ENCODE assay signal across 29 mouse cellular contexts in the genomic region with DNA sequence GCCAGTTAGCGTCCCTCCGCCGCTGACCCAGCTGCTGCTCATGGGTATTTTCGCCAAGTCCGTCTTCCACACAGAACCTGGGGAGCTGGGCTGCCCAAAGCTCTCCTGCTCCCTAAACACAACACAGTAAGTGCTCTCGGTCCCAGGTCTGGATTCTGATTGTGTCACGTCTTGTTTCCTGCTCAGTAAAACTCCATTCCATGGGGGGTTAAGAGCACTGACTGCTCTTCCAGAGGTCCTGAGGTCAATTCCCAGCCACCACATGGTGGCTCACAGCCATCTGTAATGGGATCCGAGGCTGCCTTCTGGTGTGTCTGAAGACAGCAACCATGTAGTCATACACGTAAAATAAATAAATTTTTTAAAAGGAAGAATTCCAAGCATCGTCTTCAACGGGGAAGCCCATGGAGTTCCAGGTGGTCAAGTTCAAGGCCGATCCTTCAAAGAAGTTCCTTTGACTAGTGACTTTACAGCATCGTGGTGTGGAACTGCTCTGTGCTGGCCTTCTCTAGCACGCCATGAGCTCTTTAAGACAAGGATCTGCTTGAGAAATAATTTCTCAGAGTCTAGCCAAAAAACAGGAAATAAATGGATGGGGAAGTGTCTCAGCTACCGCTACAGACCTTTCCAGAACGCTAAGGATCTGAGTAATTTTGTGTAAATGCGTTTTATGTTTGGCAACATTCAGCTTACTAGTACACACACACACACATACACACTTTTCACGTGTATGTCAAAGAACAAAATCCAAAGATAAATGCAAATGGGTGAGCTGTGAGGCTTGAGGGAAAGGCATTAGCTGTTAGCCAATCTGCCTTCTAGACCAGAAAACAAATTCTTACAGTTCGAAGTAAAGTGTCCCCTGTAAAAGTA. TPM values are rescaled to one million over a fixed set of nuclear protein-coding genes. Genes with fewer than 3 reads are reported as not detected.
DNase-seq lines count a peak whose midpoint lies in the region; ATAC-seq and TF ChIP-seq lines count a peak whose summit lies in the region.
"Had no signal": no experiment of that assay in that cellular context is flagged by ENCODE, and none has a peak within 500 bp of the region (broad histone marks: within the 10 kb centered on the region; RNA-seq: fewer than 3 reads in every experiment).

No protein-coding gene starts in this region.

- H3K4me1 ChIP-seq in bone marrow macrophage, adult 2 months (ENCODE audit: control insufficient read depth, insufficient read depth, low read length), result peaks cover 14% of the 10 kb centered on the region
- H3K4me1 ChIP-seq: embryonic facial prominence, embryonic 12.5 days; heart, embryonic 10.5 days; heart, embryonic 13.5 days; hindbrain, embryonic 10.5 days had no signal

- H3K27ac ChIP-seq in bone marrow macrophage, adult 2 months (ENCODE audit: insufficient read depth, low read depth, low read length), result peak overlapping the region; percentile 62
- H3K27ac ChIP-seq: embryonic facial prominence, embryonic 12.5 days; embryonic facial prominence, embryonic 15.5 days; gastrocnemius, adult 2 months; heart, adult 2 months; heart, embryonic 10.5 days; heart, embryonic 13.5 days; hindbrain, embryonic 10.5 days; hindbrain, embryonic 14.5 days; hindbrain, postnatal 0 days had no signal

- TF ChIP-seq CTCF in bone marrow macrophage, adult 2 months (IDR thresholded peaks at IDR 0.05; ENCODE audit: low read depth, low read length), result no peak

- TF ChIP-seq POLR2A in bone marrow macrophage, adult 2 months (IDR thresholded peaks at IDR 0.05; ENCODE audit: borderline replicate concordance, low read depth, low read length), result no peak

- ATAC-seq in hematopoietic stem cell, adult 5-6 weeks (replicated peaks in 1 of 2; ENCODE audit: insufficient read depth in 1 of 2, low FRiP score in 2 of 2, low TSS enrichment in 1 of 2, low read depth in 1 of 2, poor library complexity in 2 of 2, severe bottlenecking in 2 of 2), result peak; percentile 40 to 43; a peak in 1 of 4 replicates
- no peak for ATAC-seq in activated CD4-positive, CD25-positive, alpha-beta regulatory T cell, adult 4 months
- ATAC-seq: forebrain, embryonic 14.5 days; forebrain, postnatal 0 days; hindbrain, postnatal 0 days; inflammation-experienced regulatory T-cells, adult 6 months; intestine, embryonic 16.5 days; Patski had no signal

- intact Hi-C loops in gastrocnemius, postnatal 36 days (cut with DNase I), result no loop called here

- H3K4me3 ChIP-seq in bone marrow macrophage, adult 2 months (ENCODE audit: insufficient read depth, low read length), result no peak overlapping the region
- H3K4me3 ChIP-seq: embryonic facial prominence, embryonic 12.5 days; embryonic facial prominence, embryonic 15.5 days; gastrocnemius, adult 2 months; heart, adult 2 months; heart, embryonic 10.5 days; heart, embryonic 13.5 days; hindbrain, embryonic 10.5 days had no signal

- peak; percentile 29 for DNase-seq in 416B (ENCODE audit: low read depth)
- DNase-seq in cerebellum, postnatal 36 days, result no peak
- DNase-seq in gastrocnemius, postnatal 36 days, result no peak
- DNase-seq: adrenal gland, postnatal 14 days; B cell, adult 2 months; cerebellum, adult 11-12 months; cerebellum, adult 8-10 months; cerebellum, postnatal 10 days; forebrain, postnatal 0 days; gastrocnemius, adult 2 months; gastrocnemius, postnatal 14 days; heart, adult 2 months; heart, postnatal 14 days; kidney, adult 18-20 months had no signal

RNA-seq across cellular contexts. Expression of a gene that starts 26.0 kb away (rescaled TPM):
- polyA plus RNA-seq in bone marrow macrophage, adult 2 months (2012; ENCODE audit: insufficient read depth, insufficient read length, missing spikeins), result 94.2 and 95.5 TPM in 2 replicates
- total RNA-seq in hematopoietic stem cell, adult 5-6 weeks (2017), result 89.1 and 108 TPM in 2 replicates
- total RNA-seq in gastrocnemius, postnatal 36 days (2021), result 10 to 100 TPM; 40.8 to 44.9 TPM
- 10 to 100 TPM; 44.4 to 62.8 TPM for polyA plus RNA-seq in activated CD4-positive, CD25-positive, alpha-beta regulatory T cell, adult 4 months (2017; shearing (Covaris generic))

RNA-seq across cellular contexts. Expression of a gene that starts 55.2 kb away (rescaled TPM):
- polyA plus RNA-seq in bone marrow macrophage, adult 2 months (2012; ENCODE audit: insufficient read depth, insufficient read length, missing spikeins), result not detected in 2 replicates
- total RNA-seq in hematopoietic stem cell, adult 5-6 weeks (2017), result 0.31 and 1.4 TPM in 2 replicates
- total RNA-seq in gastrocnemius, postnatal 36 days (2021), result 1 to 10 TPM; 2.6 to 2.7 TPM
- 10 to 100 TPM; 19.3 to 23.3 TPM for polyA plus RNA-seq in activated CD4-positive, CD25-positive, alpha-beta regulatory T cell, adult 4 months (2017; shearing (Covaris generic))
- polyA plus RNA-seq: G1E had no signal
